Mouse (Mus musculus): ENCODE data around the gene Cnn1. TPM values are rescaled to one million over a fixed set of nuclear protein-coding genes. Genes with fewer than 3 reads are reported as not detected.

Gene Cnn1
- polyA plus RNA-seq (2014; fragmentation: Nextera tagmentation; extraction: Ambion mirVana): 322 and 380 TPM in 2 replicates

GRCm38 (mm10) chr9:22098993-22099696, at the start of gene Cnn1:
Cnn1 (plus strand) TSS chr9:22099216.
- no peaks in the 10 kb centered on the region; the same call in 1 of the 2 replicates for H3K36me3 ChIP-seq (ENCODE audit: control insufficient read depth, insufficient read depth, low read length)
- H3K4me3 ChIP-seq (ENCODE audit: low read depth, low read length): peak within 1 kb of the TSS; percentile 29
- H3K4me2 ChIP-seq (ENCODE audit: low read length): peak within 1 kb of the TSS; percentile 33
- WGBS: 6% methylated on average over 14 of the region's 14 CpGs
- ATAC-seq (replicated peaks; ENCODE audit: low FRiP score, low TSS enrichment, low read depth) (0 out of 2 replicates have a peak, but pooled peaks have one; percentile 16), DNase-seq (ENCODE audit: low spot score) (no peak)
- H3K9ac ChIP-seq (ENCODE audit: low read length): peak within 1 kb of the TSS; percentile 40
- H3K9me3 ChIP-seq (ENCODE audit: control insufficient read depth, low read length): no peaks in the 10 kb centered on the region
- peak within 1 kb of the TSS; percentile 77 for H3K27ac ChIP-seq (ENCODE audit: low read depth)
- peaks cover 8% of the 10 kb centered on the region; the same call in 1 of the 2 replicates for H3K4me1 ChIP-seq (replicated peaks; ENCODE audit: control insufficient read depth, insufficient read depth, low read length)
- peaks cover 20% of the 10 kb centered on the region for H3K27me3 ChIP-seq (replicated peaks; ENCODE audit: control insufficient read depth, insufficient read depth, low read length)

GRCm38 (mm10) chr9:22049315-22049714, 49.7 kb upstream of the Cnn1 start:
- Histone ChIP-seq H3K36me3 (ENCODE audit: control insufficient read depth, insufficient read depth, low read length) (no peaks in the 10 kb centered on the region), H3K9ac (ENCODE audit: low read length) (no peak overlapping the region), H3K27me3 (replicated peaks; ENCODE audit: control insufficient read depth, insufficient read depth, low read length) (peaks cover 59% of the 10 kb centered on the region), H3K9me3 (ENCODE audit: control insufficient read depth, low read length) (no peaks in the 10 kb centered on the region), H3K4me2 (ENCODE audit: low read length) (0 out of 2 replicates have a peak overlapping the region, but pooled peaks have one; percentile 13), H3K27ac (ENCODE audit: low read depth) (no peak overlapping the region), H3K4me3 (ENCODE audit: low read depth, low read length) (no peak overlapping the region), H3K4me1 (replicated peaks; ENCODE audit: control insufficient read depth, insufficient read depth, low read length) (peaks cover 15% of the 10 kb centered on the region)
- no peak for DNase-seq (ENCODE audit: low spot score)
- 72% methylated on average over 11 of the region's 11 CpGs for WGBS
- no peak for ATAC-seq (replicated peaks; ENCODE audit: low FRiP score, low TSS enrichment, low read depth)

GRCm38 (mm10) chr9:22049721-22050270, 49.2 kb upstream of the Cnn1 start:
- Histone ChIP-seq H3K4me2 (ENCODE audit: low read length) (peak overlapping the region; percentile 13; the same call in 1 of the 2 replicates), H3K27me3 (replicated peaks; ENCODE audit: control insufficient read depth, insufficient read depth, low read length) (peaks cover 64% of the 10 kb centered on the region), H3K9me3 (ENCODE audit: control insufficient read depth, low read length) (no peaks in the 10 kb centered on the region), H3K27ac (ENCODE audit: low read depth) (no peak overlapping the region), H3K4me3 (ENCODE audit: low read depth, low read length) (peak overlapping the region; percentile 28), H3K4me1 (replicated peaks; ENCODE audit: control insufficient read depth, insufficient read depth, low read length) (peaks cover 17% of the 10 kb centered on the region), H3K36me3 (ENCODE audit: control insufficient read depth, insufficient read depth, low read length) (no peaks in the 10 kb centered on the region), H3K9ac (ENCODE audit: low read length) (no peak overlapping the region)
- DNase-seq (ENCODE audit: low spot score): no peak
- WGBS: 52% methylated on average over 4 of the region's 4 CpGs
- ATAC-seq (replicated peaks; ENCODE audit: low FRiP score, low TSS enrichment, low read depth): no peak

DNA sequence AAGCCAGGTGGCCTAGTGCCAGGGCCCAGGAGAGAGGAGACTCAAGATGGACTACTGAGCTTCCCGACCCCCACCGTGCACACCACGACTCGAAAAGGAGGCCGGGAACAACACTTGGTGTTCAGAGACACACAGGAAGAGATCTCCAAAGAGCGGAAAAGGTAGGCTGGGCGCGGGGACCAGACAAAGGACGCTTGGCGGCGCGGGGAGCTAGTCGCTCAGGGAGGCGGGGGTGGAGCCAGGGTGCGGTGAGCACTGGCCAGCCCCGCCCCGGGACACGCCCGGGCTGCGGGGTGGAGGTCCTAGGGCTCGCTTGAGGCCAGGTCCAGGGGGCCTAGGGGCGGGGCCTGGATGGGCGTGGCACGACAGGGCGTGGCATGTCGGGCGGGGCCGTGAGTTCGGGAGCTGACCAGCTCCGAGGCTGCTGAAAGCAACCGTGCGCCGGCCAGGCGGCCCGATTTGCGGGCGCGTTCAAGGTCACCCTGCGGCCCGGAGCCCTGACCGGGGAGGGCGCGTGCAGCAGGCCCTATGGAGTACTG, 48.6 kb upstream of the Cnn1 start:
- Histone ChIP-seq H3K27ac (ENCODE audit: low read depth) (no peak overlapping the region), H3K36me3 (ENCODE audit: control insufficient read depth, insufficient read depth, low read length) (no peaks in the 10 kb centered on the region), H3K4me2 (ENCODE audit: low read length) (peak overlapping the region; percentile 56), H3K9ac (ENCODE audit: low read length) (no peak overlapping the region), H3K4me1 (replicated peaks; ENCODE audit: control insufficient read depth, insufficient read depth, low read length) (peaks cover 18% of the 10 kb centered on the region), H3K9me3 (ENCODE audit: control insufficient read depth, low read length) (no peaks in the 10 kb centered on the region), H3K4me3 (ENCODE audit: low read depth, low read length) (peak overlapping the region; percentile 28), H3K27me3 (replicated peaks; ENCODE audit: control insufficient read depth, insufficient read depth, low read length) (peaks cover 70% of the 10 kb centered on the region)
- 2% methylated on average over 43 of the region's 43 CpGs for WGBS
- peak; percentile 82 for DNase-seq (ENCODE audit: low spot score)
- peak; percentile 45; the same call in 1 of the 2 replicates for ATAC-seq (replicated peaks; ENCODE audit: low FRiP score, low TSS enrichment, low read depth)

- Histone ChIP-seq H3K4me1 (replicated peaks; ENCODE audit: control insufficient read depth, insufficient read depth, low read length) (peaks cover 18% of the 10 kb centered on the region), H3K27me3 (replicated peaks; ENCODE audit: control insufficient read depth, insufficient read depth, low read length) (peaks cover 77% of the 10 kb centered on the region), H3K9me3 (ENCODE audit: control insufficient read depth, low read length) (no peaks in the 10 kb centered on the region), H3K4me3 (ENCODE audit: low read depth, low read length) (peak overlapping the region; percentile 28), H3K4me2 (ENCODE audit: low read length) (peak overlapping the region; percentile 56), H3K36me3 (ENCODE audit: control insufficient read depth, insufficient read depth, low read length) (no peaks in the 10 kb centered on the region), H3K9ac (ENCODE audit: low read length) (no peak overlapping the region), H3K27ac (ENCODE audit: low read depth) (no peak overlapping the region)
- peak; percentile 59 for DNase-seq (ENCODE audit: low spot score)
- 2% methylated on average over 57 of the region's 67 CpGs for WGBS
- 0 out of 2 replicates have a peak, but pooled peaks have one; percentile 1 for ATAC-seq (replicated peaks; ENCODE audit: low FRiP score, low TSS enrichment, low read depth)
Observed at GRCm38 (mm10) chr9:22051161-22051957, 47.7 kb upstream of the Cnn1 start.

- ATAC-seq (replicated peaks; ENCODE audit: low FRiP score, low TSS enrichment, low read depth) (0 out of 2 replicates have a peak, but pooled peaks have one; percentile 17), DNase-seq (ENCODE audit: low spot score) (peak; percentile 59)
- 1% methylated on average over 26 of the region's 28 CpGs for WGBS
- Histone ChIP-seq H3K4me1 (replicated peaks; ENCODE audit: control insufficient read depth, insufficient read depth, low read length) (peaks cover 18% of the 10 kb centered on the region), H3K36me3 (ENCODE audit: control insufficient read depth, insufficient read depth, low read length) (peaks cover 2% of the 10 kb centered on the region; the same call in 1 of the 2 replicates), H3K9me3 (ENCODE audit: control insufficient read depth, low read length) (no peaks in the 10 kb centered on the region), H3K9ac (ENCODE audit: low read length) (no peak within 1 kb of the TSS), H3K27me3 (replicated peaks; ENCODE audit: control insufficient read depth, insufficient read depth, low read length) (peaks cover 77% of the 10 kb centered on the region), H3K4me3 (ENCODE audit: low read depth, low read length) (peak within 1 kb of the TSS; percentile 28), H3K4me2 (ENCODE audit: low read length) (peak within 1 kb of the TSS; percentile 56), H3K27ac (ENCODE audit: low read depth) (no peak within 1 kb of the TSS)
Observed at GRCm38 (mm10) chr9:22051958-22052254, 47.1 kb upstream of the Cnn1 start, which contains the start of gene Elavl3. Elavl3 (minus strand) TSS chr9:22052023.

DNA sequence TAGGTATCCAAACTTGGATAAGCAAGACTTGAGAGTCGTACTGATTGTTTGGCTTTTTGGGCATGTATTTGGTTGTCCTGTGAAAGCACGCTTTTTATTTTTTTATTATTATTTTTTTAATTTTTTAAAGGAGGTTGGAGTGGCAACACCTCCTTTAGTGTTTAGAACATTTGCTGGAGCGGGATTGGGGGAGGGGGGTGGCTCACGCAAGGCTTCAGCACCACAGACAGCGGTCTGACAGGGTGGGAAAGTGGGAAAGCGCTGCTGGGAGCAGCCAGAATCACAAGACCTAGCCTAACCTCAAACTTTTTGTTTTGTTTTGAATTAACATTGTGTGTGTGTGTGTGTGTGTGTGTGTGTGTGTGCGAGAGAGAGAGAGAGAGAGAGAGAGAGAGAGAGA, 45.4 kb upstream of the Cnn1 start:
- Histone ChIP-seq H3K4me3 (ENCODE audit: low read depth, low read length) (no peak overlapping the region), H3K4me1 (replicated peaks; ENCODE audit: control insufficient read depth, insufficient read depth, low read length) (peaks cover 18% of the 10 kb centered on the region), H3K27ac (ENCODE audit: low read depth) (no peak overlapping the region), H3K9me3 (ENCODE audit: control insufficient read depth, low read length) (no peaks in the 10 kb centered on the region), H3K36me3 (ENCODE audit: control insufficient read depth, insufficient read depth, low read length) (peaks cover 19% of the 10 kb centered on the region), H3K27me3 (replicated peaks; ENCODE audit: control insufficient read depth, insufficient read depth, low read length) (peaks cover 71% of the 10 kb centered on the region), H3K9ac (ENCODE audit: low read length) (no peak overlapping the region), H3K4me2 (ENCODE audit: low read length) (no peak overlapping the region)
- DNase-seq (ENCODE audit: low spot score): peak; percentile 73
- ATAC-seq (replicated peaks; ENCODE audit: low FRiP score, low TSS enrichment, low read depth): no peak
- WGBS: 28% methylated on average over 6 of the region's 7 CpGs

GRCm38 (mm10) chr9:22054411-22055076, 44.5 kb upstream of the Cnn1 start:
- DNase-seq (ENCODE audit: low spot score) (peak; percentile 83), ATAC-seq (replicated peaks; ENCODE audit: low FRiP score, low TSS enrichment, low read depth) (peak; percentile 22)
- no peak overlapping the region for H3K27ac ChIP-seq (ENCODE audit: low read depth)
- 0 out of 2 replicates have a peak overlapping the region, but pooled peaks have one; percentile 6 for H3K4me3 ChIP-seq (ENCODE audit: low read depth, low read length)
- H3K9ac ChIP-seq (ENCODE audit: low read length): no peak overlapping the region
- peaks cover 18% of the 10 kb centered on the region for H3K4me1 ChIP-seq (replicated peaks; ENCODE audit: control insufficient read depth, insufficient read depth, low read length)
- WGBS: 2% methylated on average over 32 of the region's 32 CpGs
- H3K9me3 ChIP-seq (ENCODE audit: control insufficient read depth, low read length): no peaks in the 10 kb centered on the region
- peaks cover 63% of the 10 kb centered on the region for H3K27me3 ChIP-seq (replicated peaks; ENCODE audit: control insufficient read depth, insufficient read depth, low read length)
- H3K36me3 ChIP-seq (ENCODE audit: control insufficient read depth, insufficient read depth, low read length): peaks cover 27% of the 10 kb centered on the region
- H3K4me2 ChIP-seq (ENCODE audit: low read length): peak overlapping the region; percentile 33
